Mouse (Mus musculus): ENCODE results near the gene Crcp.

GRCm38 (mm10) chr5:130073026-130073425 is 43.9 kb downstream of the Crcp start, which contains the start of gene Tpst1:
- TF ChIP-seq CTCF (IDR thresholded peaks at IDR 0.05; ENCODE audit: low read depth, low read length) (no peak), POLR2A (IDR thresholded peaks at IDR 0.05; ENCODE audit: extremely low read depth, insufficient read depth, low read length) (no peak)
